Mouse (Mus musculus) heart, postnatal 14 days (tissue): ENCODE measurements around the gene Suds3. TPM values are rescaled to one million over a fixed set of nuclear protein-coding genes. Genes with fewer than 3 reads are reported as not detected.

Source experiments
- DNase-seq, 2 experiments: peaks; one replicate each; pipeline ENCODE4 v3.0.0; 2021 to 2022
- intact Hi-C: fragments of 180-260 bp; cut with DNase I; formaldehyde crosslinking; loops from one replicate; pipeline ENCODE4 v1.15.1; 2025
- long read RNA-seq, 2 experiments: library from polyadenylated mRNA; stranded (forward); transcript quantifications; one replicate each; pipeline ENCODE4 v2.0.0; 2021
- total RNA-seq, 2 experiments: library from RNA; stranded (reverse); gene quantifications; 2 replicates each; pipeline ENCODE4 v1.2.3; 2021

Suds3 gene
- total RNA-seq: 10 to 100 TPM; 66.6 to 73.7 TPM
- long read RNA-seq, experiment 1, partial matches to known transcripts: 93 of 119 reads
- long read RNA-seq, experiment 1, other reads (novel, unspliced or antisense): 26 of 119 reads
- long read RNA-seq, experiment 2, partial matches to known transcripts: 0 of 104 reads
- long read RNA-seq, experiment 2, other reads (novel, unspliced or antisense): 104 of 104 reads

DNA sequence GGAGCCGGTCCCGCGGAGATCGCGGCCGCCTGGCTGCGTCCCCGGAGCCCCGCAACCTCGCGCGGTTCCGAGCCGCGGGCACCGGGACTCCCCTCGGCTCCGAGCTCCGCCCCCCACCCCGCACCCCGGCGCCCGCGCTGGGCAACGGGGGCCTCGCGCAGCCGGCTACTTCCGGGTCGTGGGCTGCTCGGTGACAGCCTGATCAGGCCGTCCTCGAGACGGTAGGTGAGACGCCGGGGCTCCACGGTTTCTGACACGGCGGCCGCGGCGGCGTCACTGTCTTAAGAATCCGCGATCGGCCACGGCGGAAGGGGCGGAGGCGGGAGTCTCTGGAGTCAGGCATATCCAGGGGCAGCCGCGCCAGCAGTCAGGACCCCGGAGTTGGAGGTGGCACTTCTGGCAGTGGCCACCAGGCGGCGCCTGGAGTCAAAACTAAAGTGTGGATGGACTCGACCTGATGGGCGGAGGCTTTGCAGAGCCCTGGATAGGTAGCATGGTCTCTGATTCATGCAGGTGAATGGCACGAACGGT is at the start of gene Suds3:
Gene Suds3 (minus strand): TSS at position 278 of the 531 bp plus-strand sequence.
- DNase-seq: peak; percentile 96 to 98
- intact Hi-C loops: loop anchor here (2.0 to 5.0 kb wide), 4 partner anchors 25 to 291 kb away; partner anchors contain the start of gene Pebp1

DNA sequence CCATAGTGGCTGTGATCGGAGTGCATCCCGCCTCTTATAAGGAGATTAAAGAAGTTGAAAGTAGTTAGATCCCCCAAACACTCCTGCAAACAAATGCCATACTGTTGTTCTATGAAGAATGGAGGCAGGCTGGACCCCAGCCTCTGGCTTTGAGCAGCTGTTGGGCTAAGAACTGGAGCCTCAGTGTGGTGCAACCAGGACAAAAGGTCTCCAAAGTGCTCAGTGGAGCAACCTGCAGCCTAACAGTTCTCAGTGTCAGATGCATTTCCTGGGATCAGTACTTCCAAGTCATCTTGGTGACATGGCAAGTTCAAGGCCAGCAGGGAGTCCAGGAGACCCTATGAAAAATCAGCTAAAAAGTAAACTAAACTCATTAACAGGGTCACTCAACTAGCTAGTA is 49.0 kb upstream of the Suds3 start:
- intact Hi-C loops: no loop called here
- DNase-seq: no peak

DNA sequence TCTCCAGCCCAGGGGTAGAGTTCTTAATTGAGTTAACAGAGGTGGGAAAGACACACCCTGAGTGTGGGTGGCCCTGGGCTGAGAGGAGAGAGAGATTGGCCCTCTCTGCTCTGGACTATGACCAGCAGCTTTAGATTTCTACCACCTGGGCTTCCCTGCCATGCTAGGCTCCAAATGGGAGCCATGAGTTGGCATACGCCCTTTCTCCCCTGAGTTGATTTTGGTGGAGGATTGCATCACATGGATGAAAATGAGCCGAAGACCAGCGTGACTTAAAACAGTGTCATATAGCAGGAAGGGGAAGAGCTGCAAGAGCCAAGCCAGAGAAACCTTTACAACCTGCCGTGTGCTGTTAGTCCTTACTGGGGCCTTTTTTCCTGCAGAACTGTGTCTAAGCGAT is 48.6 kb upstream of the Suds3 start:
- no peak for DNase-seq
- intact Hi-C loops: no loop called here

GRCm38 (mm10) chr5:117163790-117164189 is 47.9 kb upstream of the Suds3 start:
- DNase-seq: no peak
- intact Hi-C loops: no loop called here

DNA sequence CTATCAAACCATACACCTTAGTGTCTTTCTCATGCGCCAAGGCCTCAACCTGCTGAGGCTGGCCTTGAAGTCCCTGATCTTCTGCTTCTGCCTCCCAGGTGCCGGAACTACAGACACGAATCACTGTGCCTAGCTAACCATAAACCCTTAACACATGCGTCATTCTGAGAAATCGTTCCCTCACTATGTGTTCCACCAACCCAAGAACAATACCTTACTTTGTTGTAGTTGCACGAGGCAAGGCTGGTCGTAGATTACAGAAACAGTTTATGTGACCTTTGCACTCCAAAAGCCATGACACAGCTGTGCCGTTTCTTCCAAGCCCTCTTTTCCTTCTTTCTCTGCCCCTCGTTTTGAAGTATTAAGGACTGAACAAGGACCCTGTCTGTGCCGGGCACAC is 44.6 kb upstream of the Suds3 start:
- intact Hi-C loops: no loop called here

DNA sequence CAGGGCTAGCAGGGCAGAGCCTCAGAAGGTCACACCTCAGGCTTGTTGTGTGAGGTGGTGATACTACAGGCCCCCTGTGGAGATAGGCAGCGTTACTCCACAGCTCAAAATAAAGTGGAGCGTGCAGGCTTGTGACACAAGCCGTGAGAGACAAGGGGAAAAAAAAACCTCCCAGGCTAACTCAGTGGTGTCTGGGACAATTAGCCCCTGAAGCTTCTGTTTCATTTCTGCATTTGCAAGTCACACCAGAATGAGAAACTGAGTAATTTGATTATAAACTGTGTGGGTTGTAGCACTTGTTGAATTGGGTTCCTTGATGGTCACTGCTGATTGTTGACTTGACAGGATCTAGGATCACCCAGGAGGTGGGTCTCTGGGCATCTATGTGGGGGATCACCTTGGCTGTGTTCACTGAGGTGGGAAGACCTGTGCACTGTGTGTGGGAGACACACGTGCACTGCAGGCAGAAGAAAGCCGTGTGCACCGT is 43.9 kb upstream of the Suds3 start:
- intact Hi-C loops: no loop called here

More for the DNA sequence above, 44.6 kb upstream of the Suds3 start:
- DNase-seq: no peak

DNA sequence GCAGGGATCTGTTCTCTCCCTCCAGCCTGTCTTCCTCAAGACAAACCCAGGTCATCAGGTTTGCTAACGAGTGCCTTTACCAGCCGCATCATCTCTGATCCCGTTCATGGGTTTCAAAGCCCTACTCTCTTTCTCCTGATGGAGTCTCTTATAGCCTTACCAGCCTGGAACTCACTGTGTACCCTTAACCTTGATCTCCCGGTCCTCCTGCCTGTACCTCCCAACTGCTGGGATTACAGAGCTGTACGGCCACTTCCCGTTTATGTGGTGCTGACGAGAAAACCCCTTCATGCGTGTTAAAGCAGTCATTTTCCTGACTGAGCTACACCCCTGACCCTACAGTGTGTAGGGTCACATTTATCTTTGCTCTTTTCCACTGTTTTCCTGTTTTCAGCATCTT is 43.4 kb upstream of the Suds3 start:
- DNase-seq: no peak
- intact Hi-C loops: no loop called here

More for the DNA sequence above, 43.9 kb upstream of the Suds3 start:
- DNase-seq: no peak

GRCm38 (mm10) chr5:117158335-117159018 is 42.6 kb upstream of the Suds3 start:
- DNase-seq: peak; percentile 29 to 37
- intact Hi-C loops: no loop called here

- intact Hi-C loops: no loop called here
- peak; percentile 34 to 48 for DNase-seq
These were observed 37.7 kb upstream of the Suds3 start for GRCm38 (mm10) chr5:117153527-117154091.

DNA sequence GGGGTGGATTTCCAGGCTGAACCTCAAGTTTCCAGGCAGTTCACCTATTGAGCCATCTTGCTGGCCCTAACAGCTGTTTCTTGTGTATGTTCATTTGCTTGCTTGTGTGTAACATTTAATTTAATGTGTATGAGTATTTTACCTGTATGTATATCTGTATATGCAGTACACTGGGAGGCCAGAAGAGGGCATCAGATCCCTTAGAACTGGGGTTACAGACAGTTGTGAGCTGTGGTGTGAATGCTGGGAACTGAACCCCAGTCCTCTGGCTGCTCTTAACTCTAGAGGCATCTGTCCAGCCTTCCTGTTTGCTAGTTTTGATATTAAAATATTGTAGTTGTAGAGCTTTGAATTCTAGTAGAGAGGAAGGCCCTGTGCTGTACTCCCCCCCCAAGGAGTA is 37.0 kb upstream of the Suds3 start:
- no peak for DNase-seq

DNA sequence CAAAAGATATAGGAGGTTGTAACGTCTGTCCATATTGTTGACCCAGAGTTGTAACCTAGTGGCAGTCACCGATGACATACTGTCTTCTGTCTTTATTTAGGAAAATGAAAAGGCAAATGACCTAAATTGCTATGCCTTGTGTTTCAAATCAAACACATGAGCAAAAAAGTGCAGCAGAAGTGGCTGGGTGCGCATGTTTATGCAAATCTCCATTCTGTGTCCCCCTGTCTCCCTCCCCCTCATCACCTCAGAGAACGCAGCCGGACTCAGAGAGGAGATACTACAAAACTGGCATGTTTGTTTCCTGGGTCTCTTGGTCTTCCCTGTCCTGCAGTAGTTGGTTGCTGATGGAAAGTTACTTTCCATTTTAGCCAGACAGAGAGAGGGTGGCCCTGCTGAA is 34.2 kb upstream of the Suds3 start:
- intact Hi-C loops: no loop called here
- no peak for DNase-seq

More for the DNA sequence above, 37.0 kb upstream of the Suds3 start:
- intact Hi-C loops: no loop called here

GRCm38 (mm10) chr5:117149054-117149942 is 33.4 kb upstream of the Suds3 start:
- intact Hi-C loops: no loop called here
- DNase-seq: no peak

DNA sequence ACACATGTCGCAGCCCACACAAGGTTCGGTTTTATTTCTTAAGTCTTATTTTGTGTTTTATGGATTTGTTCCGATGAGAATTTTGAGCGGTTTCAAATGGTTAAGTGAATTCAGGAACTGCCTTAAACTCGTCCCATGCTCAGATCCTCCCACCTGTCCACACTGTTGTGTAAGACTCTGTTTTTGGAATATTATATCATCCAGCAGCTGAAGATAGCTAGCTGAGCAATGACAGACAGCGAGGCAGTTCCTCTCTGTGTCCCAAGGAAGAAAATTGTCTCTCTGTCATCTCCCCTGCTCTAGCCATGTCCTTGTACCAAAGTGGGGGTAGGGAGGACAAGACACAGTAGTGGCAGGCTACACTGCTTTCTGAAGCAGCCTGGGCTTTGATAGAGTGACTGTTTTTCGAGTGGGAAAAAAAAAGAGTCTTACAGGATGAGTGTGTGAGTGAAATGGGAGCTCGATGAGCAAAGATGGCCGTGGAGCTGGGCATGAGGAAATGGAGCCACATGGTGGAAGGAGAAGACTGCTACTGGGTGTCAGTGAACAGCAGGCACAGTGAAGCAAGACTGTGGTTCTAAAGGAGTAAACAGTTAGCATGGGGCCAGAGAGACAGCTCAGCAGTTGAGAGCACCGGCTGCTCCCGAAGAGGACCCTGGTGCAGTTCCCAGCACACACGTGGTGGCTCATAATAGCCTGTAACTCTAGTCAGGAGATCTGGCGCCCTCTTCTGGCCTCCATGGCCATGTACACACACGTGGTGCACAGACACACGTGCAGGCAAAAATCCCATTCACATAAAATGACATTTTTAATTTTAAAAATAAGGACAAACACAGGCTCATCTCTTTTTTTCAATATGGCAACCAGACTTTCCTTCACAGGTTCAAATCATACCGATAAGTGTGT is 31.5 kb upstream of the Suds3 start:
- intact Hi-C loops: no loop called here
- no peak for DNase-seq

GRCm38 (mm10) chr5:117146165-117146564 is 30.3 kb upstream of the Suds3 start:
- intact Hi-C loops: no loop called here
- no peak for DNase-seq

GRCm38 (mm10) chr5:117143721-117144135 is 27.8 kb upstream of the Suds3 start:
- peak in 1 of 2 experiments; percentile 48 for DNase-seq
- intact Hi-C loops: no loop called here

DNA sequence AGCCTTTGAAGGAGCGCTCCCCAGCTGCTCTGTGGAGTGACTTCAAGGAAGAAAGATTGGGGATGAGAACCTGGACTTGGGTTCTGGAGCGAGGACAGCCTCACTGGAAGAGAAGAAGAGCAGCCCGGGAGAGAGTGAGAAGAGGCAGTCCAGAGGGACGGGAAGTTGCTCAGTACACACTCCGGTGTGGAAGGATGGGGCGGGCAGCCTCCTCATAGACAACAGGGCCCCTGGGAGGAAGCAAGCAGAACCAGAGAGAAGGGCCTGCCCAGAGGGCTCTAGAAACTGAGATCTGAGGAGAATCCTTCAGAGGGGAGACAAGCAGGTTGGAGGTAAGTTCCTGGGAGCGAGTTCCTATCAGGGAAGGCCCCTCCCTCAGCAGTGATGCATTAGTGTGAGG is 24.5 kb upstream of the Suds3 start:
- DNase-seq: no peak
- intact Hi-C loops: loop anchor here (2.0 kb wide), 1 partner anchor 24 kb away; the partner anchor contains the start of gene Suds3

DNA sequence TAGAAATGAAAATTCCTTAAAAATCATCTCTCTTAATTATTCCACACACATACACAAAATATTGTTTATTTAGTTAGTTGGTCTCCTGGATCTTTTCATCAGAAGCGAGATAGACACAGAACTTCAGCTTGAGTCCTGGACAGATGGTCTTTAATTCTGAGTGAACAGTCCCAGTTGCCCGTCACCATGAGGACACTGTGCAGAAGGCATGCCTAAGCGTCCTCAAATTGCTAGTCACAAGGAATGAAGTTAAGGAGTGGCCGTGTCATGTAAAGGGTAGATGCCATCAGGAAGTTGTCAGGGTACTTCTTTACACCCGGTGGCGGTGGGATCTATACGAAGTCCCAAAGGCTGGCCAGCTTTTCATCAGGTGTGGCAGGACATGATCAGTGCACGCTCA is 23.9 kb upstream of the Suds3 start:
- no peak for DNase-seq
- intact Hi-C loops: loop anchor here (2.0 kb wide), 1 partner anchor 23 kb away; the partner anchor contains the start of gene Suds3

GRCm38 (mm10) chr5:117138295-117138988 is 22.5 kb upstream of the Suds3 start:
- peak; percentile 61 to 62 for DNase-seq
- intact Hi-C loops: no loop called here

DNA sequence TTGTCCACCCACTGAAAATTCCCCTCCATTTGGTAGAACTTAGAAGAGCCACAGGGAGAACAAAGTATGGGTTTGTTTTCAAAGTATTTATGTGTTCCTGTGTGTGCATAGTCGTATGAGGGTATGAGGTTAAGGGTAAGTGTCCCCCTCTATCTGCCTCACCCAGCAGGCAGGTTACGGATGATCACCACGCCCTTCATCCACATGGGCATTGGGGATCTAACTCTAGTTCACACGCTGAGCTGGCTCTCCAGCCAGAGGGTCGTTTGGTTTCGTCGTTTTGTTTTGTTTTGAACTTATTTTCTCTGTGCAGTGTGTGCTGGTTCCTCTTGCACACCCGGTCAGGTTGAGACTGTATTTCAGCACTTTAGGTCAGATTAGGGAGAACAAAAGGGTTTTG is 21.7 kb upstream of the Suds3 start:
- DNase-seq: no peak
- intact Hi-C loops: no loop called here
